Mouse (Mus musculus): ENCODE results near the gene Adgra3.

The Adgra3 gene

DNA sequence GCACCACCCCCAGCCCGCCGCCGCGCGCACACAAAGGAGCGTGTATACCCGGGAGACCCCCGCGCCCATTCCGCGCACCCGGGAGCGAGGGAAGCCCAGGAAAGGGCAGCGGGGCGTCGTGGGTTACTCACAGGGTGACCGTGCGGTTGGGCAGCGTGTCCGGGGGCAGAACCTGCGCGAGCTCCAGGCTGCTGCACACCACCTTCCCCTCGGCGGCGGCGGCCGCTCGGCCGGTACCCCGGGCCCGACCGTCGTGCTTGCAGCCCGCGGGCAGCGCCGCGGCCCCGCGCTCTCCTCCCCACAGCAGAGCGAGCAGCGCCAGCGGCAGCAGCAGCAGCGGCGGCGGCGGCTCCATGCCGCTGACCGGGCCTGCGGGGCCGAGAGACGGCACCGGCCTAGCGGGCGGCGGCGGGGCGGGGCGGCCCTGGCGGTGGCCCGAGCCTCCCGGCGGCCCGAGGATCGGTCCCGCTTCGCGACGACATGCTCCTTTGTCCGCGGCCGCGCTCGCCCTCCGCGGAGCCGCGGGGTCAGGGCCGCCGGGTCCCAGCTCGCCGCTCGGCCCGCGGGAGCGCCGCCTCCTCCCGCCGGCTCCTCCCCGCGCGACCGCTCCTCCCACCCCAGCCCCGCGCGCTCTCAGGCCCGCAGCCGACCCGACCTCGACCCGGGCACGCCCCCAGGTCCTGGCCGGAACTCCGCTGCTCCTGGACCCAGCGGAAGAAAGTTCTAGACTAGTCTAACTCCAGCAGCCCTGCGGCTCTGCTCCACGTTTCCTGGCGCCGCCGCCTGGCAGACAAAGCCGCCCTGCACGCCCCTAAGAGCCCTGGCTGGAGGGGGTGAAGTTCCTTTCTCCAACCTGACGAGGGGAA is at the start of gene Adgra3:
Adgra3 (minus strand) TSS at position 586 of the 866 bp plus-strand sequence.
- peak; percentile 31 for DNase-seq (ENCODE audit: low spot score)

DNA sequence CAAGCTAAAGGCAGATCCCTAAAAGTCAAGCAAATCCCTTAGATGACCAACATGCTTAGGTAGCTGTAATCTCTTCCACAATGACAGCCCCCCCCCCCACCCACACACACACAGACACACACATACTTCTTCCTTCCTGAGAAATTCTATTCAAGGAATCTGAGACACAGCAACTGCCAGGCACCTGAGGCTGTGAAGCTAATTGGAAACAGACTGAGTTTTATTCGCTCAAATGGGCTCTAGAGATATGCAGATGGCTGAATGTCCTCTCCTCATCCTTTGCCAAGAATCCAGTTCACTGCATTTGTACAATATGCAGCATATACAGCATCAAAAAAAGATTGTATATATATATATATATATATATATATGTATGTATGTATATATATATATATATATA is 24.6 kb upstream of the Adgra3 start:
- DNase-seq (ENCODE audit: low spot score), result no peak

DNA sequence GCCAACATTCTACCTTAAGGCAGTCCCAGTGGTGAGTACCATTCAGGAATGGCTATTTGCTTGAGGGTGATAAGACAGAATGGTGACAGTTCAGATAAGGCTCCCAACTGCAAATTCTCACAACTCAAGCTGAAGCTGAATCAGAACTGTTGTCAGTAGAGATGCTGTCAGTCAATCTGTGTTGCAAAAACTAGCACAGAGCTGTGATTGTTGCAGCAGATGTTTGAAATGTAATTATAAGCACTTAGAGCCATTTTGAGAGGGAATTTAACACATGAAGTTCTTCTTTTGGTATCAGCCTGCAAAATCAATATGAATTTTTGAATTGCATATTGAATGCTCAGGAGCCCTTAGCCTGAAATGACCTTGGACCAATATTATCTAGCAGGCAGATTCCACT is 15.4 kb upstream of the Adgra3 start:
- DNase-seq (ENCODE audit: low spot score), result peak; percentile 4

DNA sequence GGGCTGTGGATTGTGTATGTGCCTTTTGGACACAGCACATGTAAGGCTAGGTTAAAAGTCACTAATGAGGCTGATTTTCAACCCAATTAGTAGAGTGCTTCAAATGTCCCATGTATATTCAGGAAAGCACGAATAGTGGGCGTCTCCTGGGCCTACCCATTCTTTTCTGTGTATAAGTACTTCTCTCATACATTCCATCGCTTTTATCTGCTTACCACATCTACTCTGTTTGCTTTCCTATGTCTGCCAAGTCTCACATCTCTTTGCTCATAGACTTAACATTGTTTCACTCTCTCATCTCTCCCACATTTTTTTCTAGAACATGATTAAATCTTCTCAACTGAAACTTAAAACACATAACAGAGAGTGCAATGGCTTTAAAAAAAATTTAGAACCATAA is 5.4 kb upstream of the Adgra3 start:
- DNase-seq (ENCODE audit: low spot score), result no peak

DNA sequence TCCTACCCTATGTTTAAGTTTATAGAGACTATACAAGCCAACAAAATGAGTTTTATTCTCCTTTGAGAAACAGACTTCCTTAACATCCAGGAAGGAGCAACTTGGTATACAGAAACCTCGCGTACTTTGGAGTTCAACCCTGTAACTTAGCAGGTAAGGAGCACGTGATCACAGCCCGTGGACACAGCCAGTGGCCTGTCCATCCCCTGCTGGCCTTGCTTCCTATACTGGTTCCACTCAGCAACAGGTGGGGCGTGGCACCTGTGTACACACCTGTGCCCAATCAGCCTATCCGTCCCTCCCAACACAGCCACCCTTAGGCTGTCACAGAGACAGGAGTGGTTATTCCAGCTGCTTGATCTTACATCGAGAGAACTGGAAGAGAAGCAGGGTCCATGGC is 780 bp upstream of the Adgra3 start:
- DNase-seq (ENCODE audit: low spot score), result no peak

DNA sequence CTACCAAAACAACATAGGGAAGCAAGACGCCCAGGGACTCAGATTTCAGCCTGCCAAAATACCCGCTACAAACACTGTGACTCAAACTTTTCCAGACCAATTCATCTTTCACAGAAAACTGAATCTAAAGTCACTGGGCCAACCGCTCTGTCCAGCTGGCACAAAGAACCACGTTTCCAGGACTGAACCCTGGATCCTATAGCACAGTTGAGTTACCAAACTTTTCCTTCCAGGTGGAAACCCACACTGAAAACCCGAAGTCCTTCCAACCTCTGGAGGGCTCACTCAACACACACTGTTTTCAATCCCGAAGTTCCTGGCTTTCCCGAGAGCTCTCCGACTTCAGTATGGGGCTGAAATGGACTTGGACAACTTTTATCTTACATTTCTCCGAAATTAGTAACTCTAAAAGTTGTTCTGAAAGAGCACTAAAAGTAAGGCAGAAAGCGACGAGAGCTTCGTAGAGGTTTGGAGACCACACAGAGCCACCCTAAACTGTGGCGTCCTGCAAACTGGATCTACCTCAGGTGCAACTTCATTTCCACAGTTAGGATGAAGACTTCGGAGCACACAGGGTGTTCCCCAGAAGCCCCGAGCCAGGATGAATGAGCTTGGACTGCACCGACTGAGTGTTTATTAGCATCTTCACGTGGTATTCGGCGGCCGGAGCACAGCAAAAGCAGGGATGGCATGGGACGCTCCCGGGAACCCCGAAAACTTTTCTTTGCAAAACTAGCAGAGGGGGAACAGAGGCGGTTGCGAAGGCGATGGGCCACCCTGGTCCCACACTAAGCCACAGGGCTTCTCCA is 990 bp downstream of the Adgra3 start:
- DNase-seq (ENCODE audit: low spot score), result no peak

DNA sequence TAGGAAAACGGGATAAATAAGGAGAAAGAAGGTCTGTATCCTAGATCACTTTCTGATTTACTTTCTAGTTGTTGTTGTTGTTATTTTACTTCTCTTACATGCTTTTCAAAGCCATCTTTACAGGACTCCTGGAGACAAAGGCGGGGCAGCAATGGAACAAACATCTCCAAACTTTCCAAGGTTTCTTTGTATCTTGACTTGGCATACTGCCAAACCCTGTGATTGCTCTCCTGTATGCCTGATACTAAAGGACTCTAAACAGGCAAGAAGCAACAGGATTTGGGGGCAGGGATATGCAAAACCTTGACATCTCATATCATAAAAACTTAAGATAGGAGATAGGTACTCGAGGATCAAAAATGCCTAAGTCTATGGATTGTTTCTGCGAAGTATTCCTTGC is 6.3 kb downstream of the Adgra3 start:
- DNase-seq (ENCODE audit: low spot score), result no peak

DNA sequence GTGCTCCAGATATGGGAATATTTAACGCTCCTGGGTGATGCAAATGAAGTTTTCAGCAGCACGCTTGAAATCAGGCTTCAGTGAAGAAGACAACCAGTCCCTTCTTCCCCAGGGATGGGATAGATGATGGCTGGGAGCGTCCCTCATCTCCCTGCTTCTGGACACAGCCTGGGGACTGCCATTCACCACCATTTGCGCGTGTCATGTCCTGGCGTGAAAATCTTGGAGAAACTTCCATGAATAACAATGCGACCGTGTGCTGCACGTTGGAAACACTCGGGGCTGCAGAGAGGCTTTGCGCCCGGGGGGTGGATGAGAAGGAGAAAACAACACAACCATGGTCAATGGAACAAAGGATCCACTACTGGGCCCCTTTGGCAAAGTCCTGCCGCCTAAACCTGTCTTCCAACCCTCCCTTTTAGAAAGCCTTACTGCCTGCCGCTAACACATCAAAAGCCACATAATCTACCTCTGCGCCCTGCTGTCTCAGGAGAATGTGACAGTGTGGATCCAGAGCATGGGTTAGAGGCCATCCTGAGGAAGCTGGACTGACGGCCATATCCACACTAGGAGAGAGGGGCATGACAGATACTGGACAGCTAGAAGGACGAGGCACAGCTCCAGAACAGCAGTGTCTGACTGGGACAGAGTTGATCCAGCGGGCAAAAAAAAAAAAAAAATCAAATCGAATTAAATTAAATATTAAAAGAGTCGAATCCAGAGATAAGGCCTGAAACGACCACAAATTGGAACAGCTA is 8.0 kb downstream of the Adgra3 start:
- no peak for DNase-seq (ENCODE audit: low spot score)

DNA sequence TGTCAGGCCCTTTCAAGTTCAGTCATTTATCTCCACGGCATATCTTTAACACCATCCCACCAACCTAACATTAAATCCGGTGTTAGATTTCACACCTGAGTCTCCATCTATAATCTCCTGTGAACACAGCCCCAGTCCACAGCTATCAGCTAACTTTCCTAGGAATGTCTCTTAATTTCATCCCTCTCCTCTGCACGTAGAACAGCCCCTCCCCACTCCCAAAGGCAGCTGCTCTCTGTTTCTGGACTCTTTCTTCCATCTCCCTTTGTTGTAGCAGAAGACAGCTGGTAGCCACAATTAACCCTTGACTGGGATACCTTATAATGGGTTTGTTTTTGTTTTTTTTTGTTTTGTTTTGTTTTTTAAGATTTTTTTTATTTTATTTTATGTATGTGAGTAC is 8.8 kb downstream of the Adgra3 start:
- no peak for DNase-seq (ENCODE audit: low spot score)

DNA sequence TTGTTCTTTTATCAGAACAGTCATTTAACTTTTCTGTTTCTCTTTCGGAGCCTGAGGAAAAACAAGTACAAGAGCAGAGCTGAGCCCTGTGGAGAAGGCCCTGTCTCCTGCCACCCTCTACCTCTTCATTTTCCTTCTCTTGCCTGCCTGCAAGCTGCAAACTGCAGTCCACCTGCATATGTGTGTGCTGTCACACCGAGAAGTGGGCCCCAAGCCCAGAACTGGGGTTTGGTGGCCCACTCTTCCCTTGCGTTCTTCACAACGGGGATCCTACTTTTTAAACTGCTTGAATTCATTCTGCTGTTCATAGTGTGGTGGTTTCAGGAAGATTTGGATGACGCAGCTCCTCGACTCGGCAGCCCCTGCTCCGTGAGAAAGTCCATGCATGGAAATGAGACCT is 9.3 kb downstream of the Adgra3 start:
- no peak for DNase-seq (ENCODE audit: low spot score)

DNA sequence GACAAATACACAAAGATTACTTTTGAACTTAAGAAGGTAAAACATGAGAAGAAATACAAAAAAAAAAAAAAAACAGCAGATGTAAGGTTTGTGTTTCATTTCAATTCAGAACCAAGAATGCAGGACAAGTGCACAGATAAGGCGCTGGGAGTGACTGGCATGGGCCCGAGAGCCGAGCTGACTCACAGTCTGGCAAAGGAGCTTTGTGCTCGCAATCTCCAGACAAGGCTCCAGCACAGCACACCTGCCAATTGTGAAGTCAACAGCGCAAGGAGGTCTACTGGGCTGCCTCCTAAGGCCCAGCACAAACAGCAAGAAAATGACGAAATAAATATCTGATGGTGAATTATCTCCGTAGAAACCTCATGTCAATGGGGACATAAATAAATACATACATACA is 9.8 kb downstream of the Adgra3 start:
- no peak for DNase-seq (ENCODE audit: low spot score)

DNA sequence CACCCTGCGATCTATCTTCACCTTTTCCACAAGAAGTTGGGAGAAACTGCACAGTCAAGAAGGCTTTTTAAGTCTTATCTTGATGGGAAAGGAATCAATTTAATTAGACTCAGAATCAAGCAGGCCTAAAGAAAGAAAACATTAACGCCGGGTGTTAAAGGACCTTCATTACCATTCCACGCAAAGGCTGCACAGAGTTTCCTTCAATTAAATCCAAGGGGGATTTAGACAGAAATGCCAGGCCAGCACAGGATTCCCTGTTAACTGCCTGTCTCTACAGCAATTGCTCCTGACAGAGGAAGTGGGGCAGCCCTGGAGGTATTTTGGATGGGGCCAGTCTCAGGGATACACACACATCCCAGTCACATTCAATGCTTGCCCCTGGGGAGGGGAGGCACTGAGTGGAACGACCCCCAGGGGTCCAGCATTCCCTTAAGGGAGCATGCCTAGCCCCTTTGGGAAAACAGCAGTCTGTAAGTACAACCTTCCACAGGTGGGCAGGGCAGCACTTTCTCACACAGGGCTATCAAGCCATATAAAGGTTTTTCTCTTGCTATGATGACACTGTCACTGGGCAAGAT is 10.4 kb downstream of the Adgra3 start:
- DNase-seq (ENCODE audit: low spot score), result no peak

DNA sequence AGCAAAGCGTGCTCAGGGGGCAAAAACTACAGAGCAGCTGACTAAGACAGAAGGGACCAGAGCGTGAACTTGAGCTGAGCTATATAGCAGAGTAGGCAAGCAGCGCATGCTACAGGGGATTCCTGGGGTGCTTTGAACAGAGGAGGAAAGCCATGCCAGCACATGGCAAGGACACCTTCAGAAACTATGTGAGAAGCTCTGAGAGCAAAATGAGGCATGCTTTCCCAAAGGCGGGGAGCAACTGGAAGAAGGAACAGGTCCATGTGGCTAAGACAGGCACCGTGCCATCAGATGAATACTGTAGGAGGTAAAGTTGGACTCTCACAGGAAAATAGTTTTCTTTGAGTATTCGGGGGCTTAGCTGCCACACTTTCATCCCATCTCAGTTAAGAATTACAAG is 13.6 kb downstream of the Adgra3 start:
- DNase-seq (ENCODE audit: low spot score), result no peak

DNA sequence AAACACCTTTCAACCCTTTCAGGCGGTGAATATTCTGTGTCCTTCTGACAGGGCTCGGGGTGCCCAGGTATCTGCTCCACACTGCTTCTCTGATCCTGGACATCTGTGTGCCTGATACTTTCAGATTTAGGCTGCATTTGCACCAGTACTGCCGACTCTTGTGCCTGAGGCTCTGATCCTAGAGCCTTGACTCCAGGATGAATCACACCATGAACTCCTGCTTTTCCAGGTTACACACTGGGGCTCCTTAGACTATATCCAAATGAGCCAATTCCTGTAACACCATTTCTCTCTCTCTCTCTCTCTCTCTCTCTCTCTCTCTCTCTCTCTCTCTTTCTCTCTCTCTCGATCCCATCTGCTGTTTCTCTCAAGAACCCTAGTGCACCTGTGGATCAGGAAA is 15.1 kb downstream of the Adgra3 start:
- DNase-seq (ENCODE audit: low spot score), result no peak

DNA sequence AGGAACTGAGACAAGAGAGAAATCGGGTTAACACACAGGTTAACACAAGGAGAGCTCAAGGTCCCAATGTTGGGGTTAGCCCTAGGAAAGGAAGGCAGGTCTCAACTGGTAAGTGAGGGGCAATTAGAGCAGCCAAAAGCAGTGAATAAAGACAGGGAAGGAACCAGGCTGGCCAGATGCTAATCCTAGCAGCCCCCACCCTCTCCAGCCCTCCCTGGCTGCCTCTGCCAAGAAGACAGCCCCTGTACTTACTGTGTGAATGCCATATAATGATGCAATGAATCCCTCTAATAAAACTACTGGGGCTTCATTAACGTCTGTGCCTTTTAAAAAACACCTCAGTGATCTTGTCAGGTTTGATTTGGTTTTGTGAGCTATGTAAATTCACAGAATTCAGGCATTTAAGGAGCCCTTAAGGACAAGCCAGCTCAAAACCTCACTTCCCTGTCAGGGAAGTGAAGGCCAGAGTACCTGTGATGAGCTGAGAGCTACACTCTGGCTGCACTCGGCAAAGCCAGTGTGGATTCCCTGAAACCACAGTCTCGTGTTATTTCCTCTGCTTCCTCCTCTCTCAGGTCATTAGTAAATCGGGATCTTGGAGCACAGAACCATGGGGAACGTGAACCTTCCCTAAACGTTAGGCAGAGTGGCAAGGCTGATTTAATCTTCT is 16.4 kb downstream of the Adgra3 start:
- DNase-seq (ENCODE audit: low spot score), result no peak

DNA sequence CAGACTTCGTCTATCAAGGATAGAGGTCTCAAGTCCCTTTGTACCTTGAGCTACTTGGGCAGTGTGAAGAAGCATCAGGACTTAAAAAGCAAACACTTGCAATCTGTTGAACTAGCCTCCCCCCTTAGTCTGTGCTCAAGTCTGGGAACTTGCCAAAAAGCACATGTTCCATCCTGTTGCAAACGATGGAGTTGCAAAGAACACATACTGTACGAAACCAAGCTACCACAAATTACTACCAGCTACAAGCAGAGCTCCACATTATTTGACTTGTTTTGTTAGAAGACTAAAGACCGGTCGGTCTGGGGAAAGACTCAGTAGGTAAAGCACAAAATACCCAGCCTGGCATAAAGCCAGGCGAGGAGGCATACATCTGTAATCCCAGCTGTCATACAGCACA is 19.3 kb downstream of the Adgra3 start:
- DNase-seq (ENCODE audit: low spot score), result no peak

DNA sequence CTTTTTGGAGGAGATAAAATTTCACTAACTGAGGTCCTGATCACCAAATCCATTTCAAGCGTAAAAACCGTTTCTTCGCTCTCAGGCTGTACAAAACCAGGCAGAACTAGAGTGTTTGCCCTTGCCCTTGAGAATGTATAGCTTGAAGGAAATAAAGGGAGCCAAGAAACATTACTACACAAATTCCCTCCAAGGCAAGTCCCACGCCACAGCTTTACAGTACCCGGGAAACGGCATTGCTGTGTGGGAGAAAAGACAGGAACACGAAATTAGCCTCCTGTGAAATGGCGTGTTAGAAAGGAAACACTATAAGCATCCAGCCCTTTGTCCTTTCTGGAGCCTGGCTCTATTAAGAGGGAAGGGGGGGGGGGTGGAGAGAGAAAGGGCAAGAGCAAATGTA is 21.1 kb downstream of the Adgra3 start:
- no peak for DNase-seq (ENCODE audit: low spot score)

DNA sequence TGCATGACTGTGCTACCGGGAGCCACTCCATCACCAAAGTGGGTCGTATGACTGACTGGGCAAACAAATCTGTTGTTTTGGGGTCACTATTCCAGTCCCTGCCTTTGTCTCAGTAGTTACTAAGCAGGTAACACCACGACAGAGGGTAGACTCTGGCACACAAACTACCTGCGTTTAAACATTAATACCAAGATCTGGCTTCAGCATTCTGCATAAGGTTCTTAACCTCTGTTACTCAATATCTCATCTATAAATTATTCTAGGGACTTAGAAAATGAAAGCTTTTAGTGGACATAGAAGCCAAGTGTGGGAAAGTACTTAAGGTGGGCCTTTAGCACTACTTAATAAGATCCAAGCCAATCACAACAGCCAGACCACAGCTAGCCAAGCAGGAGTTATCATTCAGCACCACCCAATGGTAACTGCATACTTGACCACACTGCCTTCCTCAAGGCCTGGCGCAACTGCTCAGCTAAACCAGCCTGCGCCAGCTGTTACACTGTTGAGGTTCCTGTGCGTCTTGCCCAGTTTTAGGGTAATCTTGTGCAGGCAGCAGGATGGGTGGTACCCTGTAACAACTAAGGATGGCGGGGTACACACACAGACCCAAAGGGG is 23.8 kb downstream of the Adgra3 start:
- no peak for DNase-seq (ENCODE audit: low spot score)

DNA sequence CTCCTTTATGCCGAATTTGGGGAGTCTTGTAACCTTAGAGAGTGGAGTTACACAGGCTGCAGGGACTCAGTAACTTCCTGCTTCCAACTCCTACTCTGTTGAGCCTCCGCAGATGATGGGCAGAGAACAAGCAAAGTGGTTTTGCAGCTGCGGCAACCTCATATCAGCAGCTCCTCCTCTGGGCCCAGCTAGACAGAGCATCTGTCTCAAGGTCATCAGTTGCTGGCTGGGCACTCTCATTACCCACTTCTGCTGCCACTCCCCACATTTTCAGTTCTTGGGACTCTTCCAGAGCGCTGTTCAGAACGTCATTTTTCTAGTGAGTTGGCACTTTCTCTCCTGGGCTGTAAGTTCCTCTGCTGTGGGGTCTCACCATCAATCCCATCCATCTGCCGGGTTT is 24.6 kb downstream of the Adgra3 start:
- no peak for DNase-seq (ENCODE audit: low spot score)

DNA sequence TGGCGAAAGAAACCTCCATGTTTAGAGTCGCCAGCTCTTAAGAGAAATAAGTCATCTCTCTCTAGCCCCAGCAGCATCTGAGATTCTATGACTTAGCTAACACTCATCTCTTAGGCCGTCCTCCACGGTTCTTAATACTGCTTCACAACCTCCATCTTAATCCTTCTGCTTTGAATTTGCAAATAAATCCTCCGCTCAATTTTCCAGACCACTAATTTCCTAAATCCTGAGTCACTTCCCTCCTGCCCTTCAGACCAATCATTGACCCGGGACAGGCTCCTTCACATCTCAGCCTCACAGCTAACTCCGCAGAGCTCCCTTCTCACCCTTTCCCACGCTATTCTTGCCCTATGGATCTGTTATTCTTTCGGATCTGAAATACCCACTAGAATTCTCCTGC is 25.1 kb downstream of the Adgra3 start:
- DNase-seq (ENCODE audit: low spot score), result no peak

DNA sequence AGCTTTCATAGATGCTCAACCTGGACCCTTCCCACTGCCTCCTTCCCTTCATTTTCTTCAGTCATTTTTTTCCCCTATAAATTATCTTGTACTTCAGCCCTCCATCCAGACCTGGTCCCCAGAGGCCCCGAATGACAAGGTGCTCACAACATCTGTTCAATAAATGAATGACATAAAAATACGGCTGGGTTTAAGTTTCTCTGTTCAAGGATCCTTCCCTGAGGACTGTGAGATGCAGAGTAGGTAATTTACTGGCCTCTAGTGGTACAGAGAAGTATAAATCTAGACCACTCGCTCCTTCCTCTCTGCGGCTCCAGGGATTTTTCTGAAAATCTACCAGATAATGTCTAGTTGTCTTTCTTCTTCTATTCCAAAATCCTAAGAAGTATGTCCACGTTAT is 26.5 kb downstream of the Adgra3 start:
- no peak for DNase-seq (ENCODE audit: low spot score)
